Mouse (Mus musculus): ENCODE data around the gene Pradc1. TPM values are rescaled to one million over a fixed set of nuclear protein-coding genes. Genes with fewer than 3 reads are reported as not detected.

Gene Pradc1
- polyA plus RNA-seq, 1 experiment from 2014 or later: 14.6 TPM

- ChIA-PET POLR2A (interaction anchor here (0.6 kb wide), 1 partner anchor 139 kb away, joined by 4 read pairs; no protein-coding TSS in a partner anchor), CTCF (interaction anchor here (1.0 to 2.7 kb wide), 10 partner anchors 8 to 243 kb away, joined by 3 to 9 read pairs (median 5); no protein-coding TSS in a partner anchor)
- TF ChIP-seq CTCF (IDR thresholded peaks at IDR 0.05): peak; percentile 80
- in situ Hi-C loops (cut with MboI; ENCODE audit: low pct_unique_long_range_greater_than_20kb): loop anchor here (5.0 kb wide), 1 partner anchor 135 kb away; no protein-coding TSS in a partner anchor
- DNase-seq (ENCODE audit: low read depth, low spot score) (no peak), ATAC-seq (no peak)
- H3K27me3 ChIP-seq: no peaks in the 10 kb centered on the region
These were observed 54.6 kb downstream of the Pradc1 start for GRCm38 (mm10) chr6:85397165-85397564.

Other genes with a start within 250 kb of the Pradc1 start
- 10.9 TPM for gene Sfxn5, start 118.5 kb downstream of the Pradc1 start, polyA plus RNA-seq (2021)
- gene Rab11fip5, start 77.3 kb downstream of the Pradc1 start, polyA plus RNA-seq (2021): 151 TPM
- not detected for gene Noto, start 28.1 kb downstream of the Pradc1 start, polyA plus RNA-seq (2021)
- gene Smyd5, start 20.0 kb downstream of the Pradc1 start, polyA plus RNA-seq (2021): 51.8 TPM
- gene Cct7, start 456 bp downstream of the Pradc1 start, polyA plus RNA-seq (2021): 397 TPM
- 0.06 TPM for gene Fbxo41, start 51.0 kb upstream of the Pradc1 start, polyA plus RNA-seq (2021)
- gene Egr4, start 61.6 kb upstream of the Pradc1 start, polyA plus RNA-seq (2021): not detected
- gene Alms1, start 135.6 kb upstream of the Pradc1 start, polyA plus RNA-seq (2021): 5.4 TPM

Measured in Patski (cell line).